Mouse (Mus musculus) CH12.LX (cell line): ENCODE data around the gene Rad17. TPM values are rescaled to one million over a fixed set of nuclear protein-coding genes. Genes with fewer than 3 reads are reported as not detected.
A peak's percentile ranks its signal among the peaks of the same experiment; 100 is the strongest.

Experiments
- DNase-seq: peaks from one replicate; pipeline ENCODE4 v3.0.0-alpha.2; 2013; ENCODE audit errors: extremely low read depth
- H3K27ac ChIP-seq: 2 replicates; pipeline ENCODE4 v1.5.1; 2012; ENCODE audit warnings: low read depth, mild to moderate bottlenecking, control low read depth, moderate library complexity; ENCODE audit not compliant: insufficient read depth
- H3K27me3 ChIP-seq: replicated peaks from 2 replicates; pipeline ENCODE3; 2012; ENCODE audit warnings: inconsistent platforms
- H3K36me3 ChIP-seq, 2 experiments: replicated peaks in 1 of 2; 2 replicates each; pipeline versions ENCODE3 to v1.6.1; 2012; ENCODE audit warnings: inconsistent platforms in 1 of 2, low read length in 1 of 2, mild to moderate bottlenecking in 1 of 2, mixed read lengths in 1 of 2, moderate library complexity in 1 of 2; ENCODE audit not compliant: control insufficient read depth in 1 of 2, insufficient read depth in 1 of 2
- H3K4me1 ChIP-seq, 2 experiments: 2 replicates each; pipeline ENCODE4 v1.6.1; 2012; ENCODE audit warnings: inconsistent platforms in 1 of 2, moderate library complexity in 1 of 2; ENCODE audit not compliant: insufficient read depth in 2 of 2, control insufficient read depth in 1 of 2
- H3K4me2 ChIP-seq: 2 replicates; pipeline ENCODE4 v1.6.1; 2012; ENCODE audit warnings: low read depth, mild to moderate bottlenecking, control low read depth; ENCODE audit not compliant: poor library complexity, insufficient read depth, severe bottlenecking
- H3K4me3 ChIP-seq, 3 experiments: fragments of 150-350 bp in 1 of 3; sonication (generic) in 1 of 3; replicated peaks in 1 of 3; 2 replicates each; pipeline versions ENCODE3 to v1.5.1; 2011 to 2012; ENCODE audit warnings: low read depth in 2 of 3, low read length in 2 of 3, mild to moderate bottlenecking in 2 of 3, moderate library complexity in 2 of 3, control low read depth in 1 of 3, improper control_type of control experiment in 1 of 3, inconsistent platforms in 1 of 3, mixed read lengths in 1 of 3; ENCODE audit not compliant: poor library complexity in 1 of 3
- H3K79me2 ChIP-seq: replicated peaks from 2 replicates; pipeline ENCODE4 v1.6.1; 2012; ENCODE audit warnings: mild to moderate bottlenecking, moderate library complexity; ENCODE audit not compliant: control insufficient read depth, poor library complexity, insufficient read depth, severe bottlenecking; ENCODE audit errors: extremely low read depth
- H3K9ac ChIP-seq: 2 replicates; pipeline ENCODE4 v1.6.1; 2012; ENCODE audit warnings: low read depth, mild to moderate bottlenecking, control low read depth, moderate library complexity; ENCODE audit not compliant: insufficient read depth
- H3K9me3 ChIP-seq: replicated peaks from 2 replicates; pipeline ENCODE3; 2012; ENCODE audit warnings: low read length, inconsistent platforms, mixed read lengths
- BHLHE40 ChIP-seq: IDR thresholded peaks from 2 replicates; pipeline ENCODE4 v1.6.1; 2011; ENCODE audit warnings: mild to moderate bottlenecking, low read depth, low read length, improper control_type of control experiment
- CHD1 ChIP-seq: IDR thresholded peaks from 2 replicates; pipeline ENCODE4 v1.6.1; 2012; ENCODE audit warnings: low read depth, low read length, improper control_type of control experiment, inconsistent platforms
- CTCF ChIP-seq, 2 experiments: IDR thresholded peaks in 1 of 2; conservative IDR thresholded peaks in 1 of 2; 2 replicates each; pipeline ENCODE4 v1.5.1; 2011 to 2012; ENCODE audit warnings: low read depth in 2 of 2, low read length in 2 of 2, improper control_type of control experiment in 1 of 2, inconsistent platforms in 1 of 2, mild to moderate bottlenecking in 1 of 2, moderate library complexity in 1 of 2
- E2F4 ChIP-seq: IDR thresholded peaks from 2 replicates; pipeline ENCODE4 v1.6.1; 2011; ENCODE audit warnings: low read depth, low read length, improper control_type of control experiment; ENCODE audit not compliant: insufficient replicate concordance
- ELF1 ChIP-seq: IDR thresholded peaks from 2 replicates; pipeline ENCODE4 v1.6.1; 2014; ENCODE audit warnings: low read depth, mild to moderate bottlenecking, inconsistent platforms, low read length, improper control_type of control experiment
- ETS1 ChIP-seq: conservative IDR thresholded peaks from 2 replicates; pipeline ENCODE4 v1.6.1; 2012; ENCODE audit warnings: low read depth, mild to moderate bottlenecking, inconsistent platforms, low read length, improper control_type of control experiment, moderate library complexity
- IRF4 ChIP-seq: IDR thresholded peaks from 2 replicates; pipeline ENCODE4 v1.6.1; 2014; ENCODE audit warnings: low read depth, mild to moderate bottlenecking, inconsistent platforms, low read length, improper control_type of control experiment
- JUND ChIP-seq: conservative IDR thresholded peaks from 2 replicates; pipeline ENCODE4 v1.6.1; 2011; ENCODE audit warnings: low read depth, low read length, improper control_type of control experiment
- MAFK ChIP-seq: IDR thresholded peaks from 2 replicates; pipeline ENCODE4 v1.6.1; 2011; ENCODE audit warnings: low read length, improper control_type of control experiment; ENCODE audit not compliant: insufficient replicate concordance
- MEF2A ChIP-seq: IDR thresholded peaks from 2 replicates; pipeline ENCODE4 v1.6.1; 2014; ENCODE audit warnings: low read depth, mild to moderate bottlenecking, inconsistent platforms, low read length, improper control_type of control experiment, borderline replicate concordance
- NELFE ChIP-seq: IDR thresholded peaks from 2 replicates; pipeline ENCODE4 v1.6.1; 2011; ENCODE audit warnings: low read depth, low read length, improper control_type of control experiment
- PAX5 ChIP-seq: IDR thresholded peaks from 2 replicates; pipeline ENCODE4 v1.6.1; 2012; ENCODE audit warnings: low read length, inconsistent platforms, mixed read lengths
- POLR2A ChIP-seq: IDR thresholded peaks from 2 replicates; pipeline ENCODE4 v1.6.1; 2011; ENCODE audit warnings: low read depth, mild to moderate bottlenecking, improper control_type of control experiment, low read length
- POLR2AphosphoS2 ChIP-seq: IDR thresholded peaks from 2 replicates; pipeline ENCODE4 v1.6.1; 2011; ENCODE audit warnings: low read depth, low read length, improper control_type of control experiment
- RAD21 ChIP-seq: IDR thresholded peaks from 2 replicates; pipeline ENCODE4 v1.6.1; 2011; ENCODE audit warnings: low read depth, mild to moderate bottlenecking, low read length, improper control_type of control experiment, moderate library complexity
- SMC3 ChIP-seq: IDR thresholded peaks from 2 replicates; pipeline ENCODE4 v1.6.1; 2011; ENCODE audit warnings: low read depth, low read length, improper control_type of control experiment
- USF2 ChIP-seq: conservative IDR thresholded peaks from 2 replicates; pipeline ENCODE4 v1.6.1; 2011; ENCODE audit warnings: low read depth, low read length, improper control_type of control experiment
- ZC3H11A ChIP-seq: IDR thresholded peaks from 2 replicates; pipeline ENCODE4 v1.6.1; 2012; ENCODE audit warnings: low read depth, mild to moderate bottlenecking, inconsistent platforms, low read length, improper control_type of control experiment
- ZKSCAN1 ChIP-seq: IDR thresholded peaks from 2 replicates; pipeline ENCODE4 v1.6.1; 2012; ENCODE audit warnings: low read depth, inconsistent platforms, low read length, improper control_type of control experiment, borderline replicate concordance
- ZMIZ1 ChIP-seq: IDR thresholded peaks from 2 replicates; pipeline ENCODE4 v1.6.1; 2012; ENCODE audit warnings: low read depth, mild to moderate bottlenecking, inconsistent platforms, low read length, improper control_type of control experiment
- ZNF384 ChIP-seq: IDR thresholded peaks from 2 replicates; pipeline ENCODE4 v1.6.1; 2012; ENCODE audit warnings: low read depth, low read length, improper control_type of control experiment, inconsistent platforms
- dilution Hi-C: fragments of 300-500 bp; cut with MboI; formaldehyde crosslinking; loops from 2 replicates; pipeline ENCODE4 v1.14.3; 2020; ENCODE audit warnings: low sequenced_read_pairs; ENCODE audit not compliant: extremely low pct_unique_long_range_greater_than_20kb, extremely low pct_ligation_motif_present
- in situ Hi-C: fragments of 300-500 bp; cut with MboI; formaldehyde crosslinking; loops from 3 replicates; pipeline ENCODE4 v1.14.3; 2019; ENCODE audit warnings: low sequenced_read_pairs, low pct_ligation_motif_present, low pct_unique_long_range_greater_than_20kb, mixed read lengths
- polyA plus RNA-seq: library from polyadenylated mRNA; unstranded; fragments of >175 nt; gene quantifications from 2 replicates; pipeline ENCODE4 v1.2.1, GENCODE M21; 2012; ENCODE audit warnings: low read depth; ENCODE audit not compliant: insufficient read length
- total RNA-seq, 2 experiments: library from RNA; depleted of rRNA; stranded (reverse); fragments of 300-350 nt in 1 of 2; fragments of >200 nt in 1 of 2; gene quantifications; 2 replicates each; pipeline ENCODE4 v1.2.3; 2012 to 2014

Gene Rad17
- total and polyA plus RNA-seq, 3 experiments: 19.8 to 47.8 (median 19.8) TPM

DNA sequence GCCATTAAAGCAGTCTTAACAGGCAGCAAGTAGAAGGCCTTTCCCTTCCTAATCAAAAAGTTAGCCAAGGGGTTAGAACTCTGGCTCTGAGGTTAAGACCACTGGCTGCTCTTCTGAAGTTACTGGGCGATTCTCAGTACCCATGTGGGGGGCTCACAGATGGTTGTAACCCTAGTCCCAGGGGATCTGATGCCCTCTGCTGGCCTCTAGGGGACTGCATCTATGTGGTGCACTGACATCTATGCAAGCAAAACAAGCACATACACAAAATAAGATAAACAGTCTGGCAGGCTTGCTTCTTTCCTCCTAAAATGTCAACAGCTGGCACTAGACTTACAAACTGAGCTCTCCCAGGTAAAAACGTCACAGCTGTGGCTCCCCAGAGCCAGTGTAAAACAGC lies 37.9 kb downstream of the Rad17 start:
- Histone ChIP-seq H3K79me2 (no peaks in the 10 kb centered on the region), H3K4me1 (no peaks in the 10 kb centered on the region), H3K27me3 (no peaks in the 10 kb centered on the region), H3K9ac (no peak overlapping the region), H3K4me3 (no peak overlapping the region), H3K27ac (no peak overlapping the region), H3K36me3 (peaks cover 20 to 30% of the 10 kb centered on the region in 2 experiments), H3K4me2 (no peak overlapping the region), H3K9me3 (peaks cover 4% of the 10 kb centered on the region)
- peak; percentile 4 for DNase-seq
- in situ Hi-C loops: no loop called here
- dilution Hi-C loops: no loop called here
- TF ChIP-seq NELFE: no peak
- no peak for TF ChIP-seq ELF1
- no peak for TF ChIP-seq POLR2AphosphoS2
- peak; percentile 29 for TF ChIP-seq RAD21
- no peak for TF ChIP-seq E2F4
- TF ChIP-seq POLR2A: no peak
- TF ChIP-seq USF2: no peak
- no peak for TF ChIP-seq JUND
- TF ChIP-seq ZC3H11A: no peak
- TF ChIP-seq CHD1: no peak
- TF ChIP-seq IRF4: no peak
- TF ChIP-seq SMC3: peak; percentile 30
- no peak for TF ChIP-seq MEF2A
- TF ChIP-seq ZNF384: no peak
- no peak for TF ChIP-seq MAFK
- no peak for TF ChIP-seq BHLHE40
- TF ChIP-seq PAX5: no peak
- peak; percentile 23 to 54; a peak in 3 of 4 replicates for TF ChIP-seq CTCF (conservative IDR thresholded peaks at IDR 0.05 in 1 of 2, IDR thresholded peaks at IDR 0.05 in 1 of 2; ENCODE audit: low read depth in 2 of 2, low read length in 2 of 2)
- no peak for TF ChIP-seq ZKSCAN1

DNA sequence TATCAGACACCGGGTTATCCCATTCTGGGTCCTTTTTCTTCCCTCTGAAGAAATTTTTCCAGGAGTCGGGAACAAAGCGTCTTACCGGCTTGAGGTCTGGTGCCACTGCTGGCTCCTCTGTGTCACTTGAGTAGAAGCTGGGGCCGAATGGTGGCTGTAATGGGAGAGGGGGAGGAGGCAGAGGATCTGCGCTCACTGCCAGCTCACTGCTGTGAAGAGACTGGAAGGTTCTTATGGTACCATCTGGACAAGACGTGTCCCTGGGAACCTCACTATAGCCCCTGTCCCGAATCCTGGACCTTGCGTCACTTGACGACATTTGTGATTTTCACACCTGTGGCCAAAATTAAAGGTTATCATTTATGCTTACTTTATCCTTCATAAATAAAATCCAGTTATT lies 38.6 kb downstream of the Rad17 start:
- Histone ChIP-seq H3K9ac (no peak overlapping the region), H3K79me2 (no peaks in the 10 kb centered on the region), H3K4me1 (no peaks in the 10 kb centered on the region), H3K27ac (no peak overlapping the region), H3K4me3 (no peak overlapping the region), H3K36me3 (peaks cover 14 to 24% of the 10 kb centered on the region in 2 experiments), H3K9me3 (peaks cover 8% of the 10 kb centered on the region), H3K27me3 (no peaks in the 10 kb centered on the region), H3K4me2 (no peak overlapping the region)
- no peak for DNase-seq
- TF ChIP-seq ETS1: no peak
- no peak for TF ChIP-seq JUND
- no peak for TF ChIP-seq ZMIZ1
- TF ChIP-seq NELFE: no peak
- no peak for TF ChIP-seq USF2
- no peak for TF ChIP-seq ZNF384
- in situ Hi-C loops (no loop called here), dilution Hi-C loops (no loop called here)
